Mouse (Mus musculus): ENCODE data around the gene Fosb.

DNA sequence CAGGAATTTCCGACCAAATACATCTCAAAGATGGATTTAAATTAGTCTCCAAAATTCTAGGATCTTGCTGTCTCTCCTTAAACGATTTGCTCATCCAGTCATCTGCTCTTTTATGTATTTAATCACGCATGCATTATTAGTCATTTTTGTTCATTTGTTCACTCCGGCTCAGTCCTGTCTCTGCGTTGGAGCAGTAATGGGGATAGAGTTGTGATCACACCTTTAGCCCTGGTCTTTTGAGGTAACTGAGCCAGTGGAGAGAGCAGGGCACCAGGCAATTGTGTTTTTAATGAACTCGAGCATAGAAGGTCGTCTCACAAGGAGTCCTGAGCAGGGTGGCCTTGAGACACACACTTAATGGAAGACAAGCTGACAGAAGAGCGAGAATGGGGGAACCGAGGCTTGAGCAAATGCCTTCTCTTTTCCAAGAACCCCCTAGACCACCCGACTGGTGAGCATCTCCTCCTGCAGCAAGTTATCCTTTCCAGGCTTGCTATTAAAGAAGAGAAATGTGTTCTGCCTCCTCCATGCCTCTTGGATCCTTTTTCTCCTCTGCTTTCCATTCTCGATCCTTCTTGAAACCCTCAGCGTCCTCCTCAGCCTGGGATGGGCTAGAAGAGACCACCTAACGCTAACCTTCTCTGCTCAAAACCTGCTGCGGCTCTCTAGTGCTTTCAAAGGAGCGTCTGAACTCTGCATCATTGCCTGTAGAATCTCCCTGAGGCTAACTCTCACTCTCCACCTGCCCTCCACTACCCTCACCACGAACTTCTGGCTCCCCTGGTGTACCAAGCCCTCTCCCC, 8.2 kb downstream of the Fosb start:
- no peak for TF ChIP-seq CTCF (IDR thresholded peaks at IDR 0.05; ENCODE audit: low read depth, low read length)
- TF ChIP-seq POLR2A (IDR thresholded peaks at IDR 0.05; ENCODE audit: extremely low read depth, insufficient read depth, low read length): no peak

Data from liver, adult 2 months (tissue).